Comparison of ENCODE assay signal across 7 mouse cellular contexts in the genomic region with DNA sequence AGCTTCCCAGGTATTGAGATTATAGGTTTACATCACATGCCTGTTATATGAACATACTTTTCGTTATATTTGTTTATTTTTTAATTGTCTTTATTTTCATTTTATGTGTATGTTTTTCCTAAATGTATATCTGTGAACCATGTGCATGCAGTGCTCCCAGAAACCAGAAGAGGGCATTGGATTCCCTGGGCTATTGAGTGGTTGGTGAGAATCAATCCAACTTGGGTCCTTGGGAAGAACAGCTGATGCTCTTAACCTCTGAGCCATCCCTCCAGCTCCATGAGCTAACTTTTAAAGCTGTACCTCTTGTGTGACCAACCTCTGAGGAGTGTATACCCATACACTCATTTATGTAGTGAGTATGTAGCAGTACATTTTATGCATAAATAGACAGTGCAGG. TPM values are rescaled to one million over a fixed set of nuclear protein-coding genes. Genes with fewer than 3 reads are reported as not detected.
DNase-seq lines count a peak whose midpoint lies in the region; ATAC-seq and TF ChIP-seq lines count a peak whose summit lies in the region.

No protein-coding gene starts in this region.

- peaks cover 50% of the 10 kb centered on the region for H3K36me3 ChIP-seq in intestine, postnatal 0 days (ENCODE audit: control insufficient read depth, insufficient read depth)
- H3K36me3 ChIP-seq in intestine, embryonic 16.5 days (ENCODE audit: control insufficient read depth, insufficient read depth, low read length) = peaks cover 16% of the 10 kb centered on the region; the same call in 1 of the 2 replicates
- H3K36me3 ChIP-seq in thymus, adult 2 months (ENCODE audit: control insufficient read depth, insufficient read depth, low read length) = peaks cover 25% of the 10 kb centered on the region

- peak; percentile 78 for TF ChIP-seq CTCF in intestine, postnatal 0 days (IDR thresholded peaks at IDR 0.05; ENCODE audit: low read depth)
- no peak for TF ChIP-seq CTCF in thymus, adult 2 months (IDR thresholded peaks at IDR 0.05; ENCODE audit: borderline replicate concordance, control insufficient read depth, extremely low read depth, insufficient read depth, low read length, poor library complexity)

- ATAC-seq in intestine, postnatal 0 days = no peak
- ATAC-seq in intestine, embryonic 16.5 days = no peak

- DNase-seq in thymus, adult 2 months = peak; percentile 32
- DNase-seq in thymus, adult 18-20 months = no peak
- DNase-seq in forelimb bud, embryonic 11.5 days (ENCODE audit: low read depth, low spot score) = peak; percentile 6
- DNase-seq in retina, postnatal 7 days (ENCODE audit: low read depth, low spot score) = peak; percentile 9
- DNase-seq in adrenal gland, adult 2 months = no peak

- no peaks in the 10 kb centered on the region for H3K27me3 ChIP-seq in intestine, postnatal 0 days (replicated peaks; ENCODE audit: control insufficient read depth, insufficient read depth, low read length)
- no peaks in the 10 kb centered on the region for H3K27me3 ChIP-seq in intestine, embryonic 16.5 days (replicated peaks; ENCODE audit: control insufficient read depth, insufficient read depth, low read length)
- no peaks in the 10 kb centered on the region for H3K27me3 ChIP-seq in thymus, adult 2 months (ENCODE audit: control insufficient read depth, insufficient read depth, low read length)

- H3K9me3 ChIP-seq in intestine, postnatal 0 days (ENCODE audit: control insufficient read depth) = no peaks in the 10 kb centered on the region
- H3K9me3 ChIP-seq in intestine, embryonic 16.5 days (ENCODE audit: control insufficient read depth, low read length) = no peaks in the 10 kb centered on the region

- no peak overlapping the region for H3K4me3 ChIP-seq in intestine, postnatal 0 days (ENCODE audit: low read depth, low read length)
- H3K4me3 ChIP-seq in intestine, embryonic 16.5 days (ENCODE audit: low read length) = no peak overlapping the region
- no peak overlapping the region for H3K4me3 ChIP-seq in thymus, adult 2 months (ENCODE audit: control insufficient read depth, insufficient read depth, low read length)

- no peak overlapping the region for H3K4me2 ChIP-seq in intestine, postnatal 0 days (replicated peaks; ENCODE audit: low read depth)
- no peak overlapping the region for H3K4me2 ChIP-seq in intestine, embryonic 16.5 days (ENCODE audit: low read depth, low read length)

- 81% methylated on average over 1 of the region's 1 CpGs for WGBS in intestine, postnatal 0 days
- 82% methylated on average over 1 of the region's 1 CpGs for WGBS in intestine, embryonic 16.5 days
- 93% methylated on average over 1 of the region's 1 CpGs for WGBS in thymus, adult 2 months

- no peak overlapping the region for H3K9ac ChIP-seq in intestine, postnatal 0 days (ENCODE audit: low read depth, low read length)
- H3K9ac ChIP-seq in intestine, embryonic 16.5 days (ENCODE audit: low read depth, low read length) = no peak overlapping the region

- no peak overlapping the region for H3K27ac ChIP-seq in intestine, postnatal 0 days (ENCODE audit: low read depth, low read length)
- no peak overlapping the region for H3K27ac ChIP-seq in intestine, embryonic 16.5 days (ENCODE audit: low read length)
- H3K27ac ChIP-seq in thymus, adult 2 months (ENCODE audit: control insufficient read depth, insufficient read depth, low read length) = no peak overlapping the region

- H3K4me1 ChIP-seq in intestine, postnatal 0 days (replicated peaks; ENCODE audit: control insufficient read depth, insufficient read depth, low read length) = no peaks in the 10 kb centered on the region
- no peaks in the 10 kb centered on the region for H3K4me1 ChIP-seq in intestine, embryonic 16.5 days (ENCODE audit: control insufficient read depth, insufficient read depth, low read length)
- H3K4me1 ChIP-seq in thymus, adult 2 months (replicated peaks; ENCODE audit: control insufficient read depth, insufficient read depth, low read length) = peaks cover under 1% of the 10 kb centered on the region

- TF ChIP-seq POLR2A in thymus, adult 2 months (IDR thresholded peaks at IDR 0.05; ENCODE audit: control insufficient read depth, extremely low read depth, insufficient read depth, low read length, poor library complexity) = no peak

RNA-seq across cellular contexts. Expression of gene Adora2a, which starts 39.2 kb away (rescaled TPM):
- polyA plus RNA-seq in intestine, postnatal 0 days (2015; fragmentation: Nextera tagmentation; extraction: Ambion mirVana) = 1.2 and 1.4 TPM in 2 replicates
- polyA plus RNA-seq in intestine, embryonic 16.5 days (2015; fragmentation: Nextera tagmentation; extraction: Ambion mirVana) = 2.9 and 3.2 TPM in 2 replicates
- 53.4 and 55.4 TPM in 2 replicates for polyA plus RNA-seq in thymus, adult 2 months (2012; rRNA removed)
- 1 to 10 TPM; 2.8 to 5.3 TPM for total RNA-seq in adrenal gland, adult 2 months (2021)
- polyA plus RNA-seq in adrenal gland, adult 2 months (2012; rRNA removed) = 11.6 and 13.4 TPM in 2 replicates

Comparison
In these comparisons a context has a peak if more than half of its experiments do, and no peak if none do; other contexts are left out.
1. DNase-seq: peak in thymus, adult 2 months (single experiment), forelimb bud, embryonic 11.5 days (single experiment) and retina, postnatal 7 days (single experiment); none in thymus, adult 18-20 months (0 of 2) and adrenal gland, adult 2 months (single experiment).